8 mouse cellular contexts compared by ENCODE assay signal in genomic region chr7:128739116-128739461, GRCm38 (mm10). TPM values are rescaled to one million over a fixed set of nuclear protein-coding genes. Genes with fewer than 3 reads are reported as not detected.
DNase-seq lines count a peak whose midpoint lies in the region; ATAC-seq and TF ChIP-seq lines count a peak whose summit lies in the region.

No protein-coding gene starts in this region.

- WGBS in kidney, embryonic 14.5 days, result 2% methylated on average over 15 of the region's 15 CpGs
- WGBS in hindbrain, embryonic 16.5 days, result 2% methylated on average over 15 of the region's 15 CpGs
- WGBS in midbrain, postnatal 0 days, result 1% methylated on average over 15 of the region's 15 CpGs

- no peak for ATAC-seq in kidney, embryonic 14.5 days (ENCODE audit: low FRiP score, low TSS enrichment)
- no peak for ATAC-seq in hindbrain, embryonic 16.5 days
- no peak for ATAC-seq in midbrain, postnatal 0 days (ENCODE audit: low FRiP score)

- no peaks in the 10 kb centered on the region for H3K9me3 ChIP-seq in kidney, embryonic 14.5 days (ENCODE audit: control insufficient read depth, low read length)
- H3K9me3 ChIP-seq in hindbrain, embryonic 16.5 days (ENCODE audit: control insufficient read depth, low read length), result no peaks in the 10 kb centered on the region
- no peaks in the 10 kb centered on the region for H3K9me3 ChIP-seq in midbrain, postnatal 0 days (ENCODE audit: low read length)

- no peaks in the 10 kb centered on the region for H3K36me3 ChIP-seq in kidney, embryonic 14.5 days (ENCODE audit: control insufficient read depth, insufficient read depth, low read length)
- no peaks in the 10 kb centered on the region for H3K36me3 ChIP-seq in hindbrain, embryonic 16.5 days (ENCODE audit: control insufficient read depth, insufficient read depth, low read length)
- H3K36me3 ChIP-seq in midbrain, postnatal 0 days (ENCODE audit: insufficient read depth, low read length), result no peaks in the 10 kb centered on the region

- H3K9ac ChIP-seq in kidney, embryonic 14.5 days (ENCODE audit: low read depth, low read length), result peak overlapping the region; percentile 98
- peak overlapping the region; percentile 94 for H3K9ac ChIP-seq in hindbrain, embryonic 16.5 days (ENCODE audit: low read depth, low read length)
- H3K9ac ChIP-seq in midbrain, postnatal 0 days (replicated peaks; ENCODE audit: low read length, poor library complexity, severe bottlenecking), result peak overlapping the region; percentile 93

- DNase-seq in kidney, postnatal 36 days, result no peak
- DNase-seq in midbrain, postnatal 0 days (ENCODE audit: low spot score), result no peak
- no peak for DNase-seq in c-Kit-positive CD71-positive TER-119-positive erythroid progenitor cells, embryonic 14.5 days (ENCODE audit: low spot score)
- no peak for DNase-seq in right cerebral cortex, postnatal 4 days
- DNase-seq in layer of hippocampus, adult 11-12 months (ENCODE audit: low spot score), result no peak

- H3K4me2 ChIP-seq in kidney, embryonic 14.5 days (replicated peaks; ENCODE audit: low read depth, low read length), result peak overlapping the region; percentile 90
- peak overlapping the region; percentile 63 for H3K4me2 ChIP-seq in hindbrain, embryonic 16.5 days (ENCODE audit: low read length)
- peak overlapping the region; percentile 86 for H3K4me2 ChIP-seq in midbrain, postnatal 0 days (ENCODE audit: low read depth, low read length, poor library complexity, severe bottlenecking)

- peak overlapping the region; percentile 98 for H3K4me3 ChIP-seq in kidney, embryonic 14.5 days (ENCODE audit: low read length)
- H3K4me3 ChIP-seq in bone marrow macrophage, adult 2 months (ENCODE audit: insufficient read depth, low read length), result peak overlapping the region; percentile 96
- H3K4me3 ChIP-seq in hindbrain, embryonic 16.5 days (ENCODE audit: low read length), result peak overlapping the region; percentile 99
- H3K4me3 ChIP-seq in midbrain, postnatal 0 days (ENCODE audit: low read depth, low read length), result peak overlapping the region; percentile 100

- H3K4me1 ChIP-seq in kidney, embryonic 14.5 days (ENCODE audit: control insufficient read depth, insufficient read depth, low read length), result peaks cover 17% of the 10 kb centered on the region
- H3K4me1 ChIP-seq in bone marrow macrophage, adult 2 months (ENCODE audit: control insufficient read depth, insufficient read depth, low read length), result peaks cover 18% of the 10 kb centered on the region
- peaks cover 18% of the 10 kb centered on the region for H3K4me1 ChIP-seq in hindbrain, embryonic 16.5 days (ENCODE audit: control insufficient read depth, insufficient read depth, low read depth, low read length)
- H3K4me1 ChIP-seq in midbrain, postnatal 0 days (ENCODE audit: insufficient read depth, low read length), result peaks cover 14% of the 10 kb centered on the region

- H3K27me3 ChIP-seq in kidney, embryonic 14.5 days (ENCODE audit: control insufficient read depth, insufficient read depth, low read length), result no peaks in the 10 kb centered on the region
- H3K27me3 ChIP-seq in hindbrain, embryonic 16.5 days (replicated peaks; ENCODE audit: control insufficient read depth, insufficient read depth, low read length), result no peaks in the 10 kb centered on the region
- no peaks in the 10 kb centered on the region for H3K27me3 ChIP-seq in midbrain, postnatal 0 days (ENCODE audit: insufficient read depth, low read length)

- no peak for TF ChIP-seq CTCF in bone marrow macrophage, adult 2 months (IDR thresholded peaks at IDR 0.05; ENCODE audit: low read depth, low read length)
- TF ChIP-seq CTCF in midbrain, postnatal 0 days (IDR thresholded peaks at IDR 0.05), result no peak

- TF ChIP-seq POLR2A in bone marrow macrophage, adult 2 months (IDR thresholded peaks at IDR 0.05; ENCODE audit: borderline replicate concordance, low read depth, low read length), result no peak

- H3K27ac ChIP-seq in kidney, embryonic 14.5 days (ENCODE audit: low read depth, low read length), result no peak overlapping the region
- H3K27ac ChIP-seq in bone marrow macrophage, adult 2 months (ENCODE audit: insufficient read depth, low read depth, low read length), result peak overlapping the region; percentile 87
- H3K27ac ChIP-seq in hindbrain, embryonic 16.5 days (ENCODE audit: low read depth, low read length), result no peak overlapping the region
- H3K27ac ChIP-seq in midbrain, postnatal 0 days (ENCODE audit: low read depth, low read length), result no peak overlapping the region

RNA-seq across cellular contexts. Expression of gene Mcmbp, which starts 1.2 kb away (rescaled TPM):
- polyA plus RNA-seq in kidney, embryonic 14.5 days (2014; fragmentation: Nextera tagmentation; extraction: Ambion mirVana), result 78.1 and 87.9 TPM in 2 replicates
- polyA plus RNA-seq in bone marrow macrophage, adult 2 months (2012; ENCODE audit: insufficient read depth, insufficient read length, missing spikeins), result 63.6 and 69.0 TPM in 2 replicates
- polyA plus RNA-seq in hindbrain, embryonic 16.5 days (2015; fragmentation: Nextera tagmentation; extraction: Ambion mirVana), result 34.6 and 40.4 TPM in 2 replicates
- total RNA-seq in midbrain, postnatal 0 days (2014; rRNA removed), result 37.1 and 39.0 TPM in 2 replicates
- polyA plus RNA-seq in midbrain, postnatal 0 days (2015; fragmentation: Nextera tagmentation; extraction: Ambion mirVana), result 34.8 and 42.7 TPM in 2 replicates

RNA-seq across cellular contexts. Expression of gene Sec23ip, which starts 5.7 kb away (rescaled TPM):
- 22.5 and 38.4 TPM in 2 replicates for polyA plus RNA-seq in kidney, embryonic 14.5 days (2014; fragmentation: Nextera tagmentation; extraction: Ambion mirVana)
- 22.0 and 23.1 TPM in 2 replicates for polyA plus RNA-seq in bone marrow macrophage, adult 2 months (2012; ENCODE audit: insufficient read depth, insufficient read length, missing spikeins)
- 32.8 and 36.3 TPM in 2 replicates for polyA plus RNA-seq in hindbrain, embryonic 16.5 days (2015; fragmentation: Nextera tagmentation; extraction: Ambion mirVana)
- total RNA-seq in midbrain, postnatal 0 days (2014; rRNA removed), result 23.5 and 35.7 TPM in 2 replicates
- polyA plus RNA-seq in midbrain, postnatal 0 days (2015; fragmentation: Nextera tagmentation; extraction: Ambion mirVana), result 26.3 and 26.4 TPM in 2 replicates
